Mouse (Mus musculus) kidney, adult 2 months (tissue): ENCODE data around the gene Vps45. TPM values are rescaled to one million over a fixed set of nuclear protein-coding genes. Genes with fewer than 3 reads are reported as not detected.

ENCODE experiments used
- DNase-seq: peaks from one replicate; pipeline ENCODE4 v3.0.0; 2021
- H3K27ac ChIP-seq: fragments of 200-500 bp; 2 replicates; pipeline ENCODE4 v1.5.1; 2012; ENCODE audit warnings: low read depth, low read length, control low read depth, inconsistent platforms; ENCODE audit not compliant: insufficient read depth
- H3K27me3 ChIP-seq: fragments of 200-500 bp; replicated peaks from 2 replicates; pipeline ENCODE4 v1.6.1; 2012; ENCODE audit warnings: mild to moderate bottlenecking, moderate library complexity, low read length, inconsistent platforms; ENCODE audit not compliant: control insufficient read depth, insufficient read depth
- H3K36me3 ChIP-seq: fragments of 200-500 bp; 2 replicates; pipeline ENCODE4 v1.6.1; 2012; ENCODE audit warnings: mild to moderate bottlenecking, moderate library complexity, low read length, inconsistent platforms; ENCODE audit not compliant: control insufficient read depth, insufficient read depth
- H3K4me1 ChIP-seq: fragments of 200-500 bp; 2 replicates; pipeline ENCODE4 v1.6.1; 2011; ENCODE audit warnings: low read length; ENCODE audit not compliant: control insufficient read depth, insufficient read depth
- H3K4me3 ChIP-seq: fragments of 200-500 bp; 2 replicates; pipeline ENCODE4 v1.5.1; 2011; ENCODE audit warnings: mild to moderate bottlenecking, low read depth, low read length, control low read depth; ENCODE audit not compliant: insufficient read depth
- CTCF ChIP-seq: fragments of 200-500 bp; conservative IDR thresholded peaks from 2 replicates; pipeline ENCODE4 v1.5.1; 2011; ENCODE audit warnings: low read depth, mild to moderate bottlenecking, control low read depth, low read length, moderate library complexity, mixed read lengths; ENCODE audit not compliant: insufficient read depth, insufficient read length
- POLR2A ChIP-seq: fragments of 200-500 bp; IDR thresholded peaks from one replicate; pipeline ENCODE4 v1.6.1; 2011; ENCODE audit warnings: low read depth, low read length, control low read depth
- WGBS: fragments of 180-500 bp; shearing (Covaris S2); methylation state at CpG from one replicate; pipeline ENCODE4 v1.1.7; 2018; 5-methylcytosine and 5-hydroxymethylcytosine counted together
- polyA plus RNA-seq: library from polyadenylated mRNA; depleted of rRNA; stranded (reverse); fragments of >200 nt; gene quantifications from 2 replicates; pipeline ENCODE4 v1.2.3, GENCODE M21; 2012

The Vps45 gene
- polyA plus RNA-seq, 1 experiment = 7.9 TPM

DNA sequence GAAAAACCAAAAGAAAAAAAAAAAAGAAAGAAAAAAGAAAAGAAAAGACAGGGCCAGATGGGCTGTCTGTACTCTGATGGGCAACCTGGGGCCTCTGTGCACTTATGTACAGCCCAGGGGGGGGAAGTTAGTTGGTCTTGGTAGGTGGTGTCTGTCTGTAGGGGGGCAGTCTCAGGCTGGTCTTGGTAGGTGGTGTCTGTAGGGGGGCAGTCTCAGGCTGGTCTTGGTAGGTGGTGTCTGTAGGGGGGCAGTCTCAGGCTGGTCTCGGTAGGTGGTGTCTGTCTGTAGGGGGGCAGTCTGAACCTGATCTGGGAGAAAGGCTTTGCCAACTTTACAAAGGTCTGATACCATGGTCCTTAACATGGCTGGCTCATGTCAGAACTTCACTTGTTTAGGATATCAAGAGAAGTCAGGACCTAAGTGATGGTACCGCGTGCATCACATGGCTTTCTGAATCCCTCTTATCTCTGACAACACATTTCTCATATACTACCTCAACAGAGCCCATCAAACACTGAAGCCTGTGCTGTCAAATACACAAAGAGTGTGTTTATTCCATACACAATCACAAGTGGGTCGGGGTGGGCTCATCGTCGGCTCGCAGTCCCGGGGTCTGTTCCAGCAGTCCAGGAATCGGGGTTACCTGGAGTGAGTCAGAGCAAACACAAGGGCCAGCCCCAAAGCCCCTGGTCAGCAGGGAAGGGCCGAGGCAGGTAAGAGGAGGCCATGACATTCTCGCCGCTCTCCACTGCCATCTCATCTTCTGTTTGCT lies 58.8 kb downstream of the Vps45 start:
- no peak overlapping the region for H3K4me3 ChIP-seq
- H3K27ac ChIP-seq = no peak overlapping the region
- 89% methylated on average over 12 of the region's 12 CpGs for WGBS
- TF ChIP-seq POLR2A (no peak), CTCF (no peak)
- H3K36me3 ChIP-seq = no peaks in the 10 kb centered on the region
- no peak for DNase-seq
- H3K27me3 ChIP-seq = no peaks in the 10 kb centered on the region
- H3K4me1 ChIP-seq = 0 out of 2 replicates have a peak, but pooled peaks cover 2% of the 10 kb centered on the region

DNA sequence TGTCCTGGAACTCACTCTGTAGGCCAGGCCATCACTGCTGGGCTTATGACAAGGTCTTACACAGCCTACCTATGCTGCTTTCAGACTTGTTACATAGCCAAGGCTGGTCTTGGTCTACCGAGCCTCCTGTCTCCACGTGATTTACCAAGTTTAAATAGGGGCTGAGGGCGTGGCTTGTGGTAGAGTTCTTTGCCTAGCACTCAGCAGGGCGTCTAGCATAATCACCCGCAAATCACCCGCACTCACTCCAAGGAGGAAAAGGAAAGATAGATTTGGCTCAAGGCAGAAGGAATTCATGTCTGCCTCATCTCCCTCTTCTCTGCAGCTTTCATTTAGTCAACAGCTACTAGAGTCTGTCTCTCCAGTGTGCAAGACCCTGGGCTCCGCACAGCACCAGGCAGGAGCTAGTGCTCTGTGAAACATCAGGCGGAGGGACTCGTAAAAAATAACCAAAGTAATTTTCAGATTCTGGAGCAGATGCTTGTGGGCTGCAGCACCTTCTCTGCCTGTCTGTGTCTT lies 61.0 kb downstream of the Vps45 start:
- 59% methylated on average over 9 of the region's 9 CpGs for WGBS
- no peak overlapping the region for H3K4me3 ChIP-seq

DNA sequence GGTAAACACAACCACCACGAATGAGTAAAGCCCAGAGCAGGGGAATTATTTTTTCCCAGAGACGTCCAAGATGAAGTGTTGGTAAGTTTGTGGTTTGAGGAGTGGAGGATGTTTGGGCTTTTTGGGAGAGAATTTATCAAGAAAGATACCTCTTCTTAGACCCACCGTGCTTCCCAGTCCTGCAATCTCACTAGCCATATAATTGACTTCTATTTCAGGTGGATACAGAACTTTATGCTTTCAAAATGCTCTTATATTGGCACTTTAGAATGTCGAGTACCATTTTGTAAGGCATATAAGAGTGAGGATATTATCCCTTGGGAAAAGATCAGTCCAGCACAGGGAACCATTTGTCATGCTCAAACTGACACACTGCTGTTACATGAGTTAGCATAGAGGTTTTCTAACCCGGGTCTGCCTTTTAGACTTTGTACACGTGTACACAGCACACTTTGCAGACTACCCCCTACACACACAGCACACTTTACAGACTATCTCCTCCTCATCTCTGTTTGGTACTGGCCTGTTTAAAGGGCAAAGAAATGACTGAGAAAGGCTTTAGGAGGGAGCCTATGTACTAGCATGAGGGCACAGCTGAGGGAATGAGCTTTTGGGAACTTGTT lies 61.7 kb downstream of the Vps45 start:
- H3K4me3 ChIP-seq = peak overlapping the region; percentile 48
- H3K27me3 ChIP-seq = no peaks in the 10 kb centered on the region
- no peaks in the 10 kb centered on the region for H3K36me3 ChIP-seq
- DNase-seq = no peak
- TF ChIP-seq POLR2A (no peak), CTCF (no peak)
- peak overlapping the region; percentile 60 for H3K27ac ChIP-seq
- WGBS = 30% methylated on average over 6 of the region's 6 CpGs
- H3K4me1 ChIP-seq = 0 out of 2 replicates have a peak, but pooled peaks cover 2% of the 10 kb centered on the region

More for the DNA sequence above, 61.0 kb downstream of the Vps45 start:
- Histone ChIP-seq H3K36me3 (no peaks in the 10 kb centered on the region), H3K27me3 (no peaks in the 10 kb centered on the region), H3K27ac (no peak overlapping the region), H3K4me1 (0 out of 2 replicates have a peak, but pooled peaks cover 2% of the 10 kb centered on the region)
- DNase-seq = peak; percentile 36
- TF ChIP-seq CTCF = no peak
- TF ChIP-seq POLR2A = no peak

DNA sequence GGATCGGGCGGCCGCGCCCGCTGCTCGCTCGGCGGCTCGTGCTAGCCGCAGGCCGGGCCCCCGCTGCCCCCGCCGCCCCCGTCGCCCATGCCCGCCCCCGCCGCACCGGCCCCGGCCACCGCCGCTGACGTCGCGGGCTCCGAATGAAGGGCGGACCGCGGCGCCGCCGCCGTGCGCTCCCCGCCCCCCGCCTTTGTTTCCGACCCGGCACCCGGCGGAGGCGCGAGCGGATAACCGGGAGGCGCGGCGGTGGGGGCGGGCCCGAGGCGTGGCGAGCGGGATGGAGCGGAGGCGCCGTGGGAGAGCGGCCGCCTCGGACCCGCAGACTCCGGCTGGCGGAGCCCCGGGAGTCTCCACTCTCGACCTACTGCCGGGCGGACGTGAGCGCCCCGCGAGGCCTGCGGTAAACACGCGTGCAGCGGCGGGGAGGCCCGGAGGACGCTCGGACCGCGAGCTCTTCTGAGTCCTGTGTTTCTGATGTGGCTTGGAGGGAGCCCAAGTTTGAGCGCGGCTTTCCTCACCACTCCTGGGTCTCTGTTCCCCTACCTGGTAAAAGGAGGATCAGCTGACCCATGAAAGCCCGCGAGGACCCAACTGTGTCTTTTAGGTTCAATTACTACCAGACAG lies 62.4 kb downstream of the Vps45 start, which contains the start of gene Plekho1:
Gene Plekho1 (minus strand): TSS at position 200 of the 627 bp plus-strand sequence.
- peak within 1 kb of the TSS; percentile 48 for H3K4me3 ChIP-seq
- no peaks in the 10 kb centered on the region for H3K36me3 ChIP-seq
- H3K27ac ChIP-seq = peak within 1 kb of the TSS; percentile 90
- peak; percentile 69 for DNase-seq
- TF ChIP-seq POLR2A (no peak), CTCF (no peak)
- 0 out of 2 replicates have a peak, but pooled peaks cover 2% of the 10 kb centered on the region for H3K4me1 ChIP-seq
- H3K27me3 ChIP-seq = no peaks in the 10 kb centered on the region
- under 1% methylated on average over 57 of the region's 84 CpGs for WGBS

DNA sequence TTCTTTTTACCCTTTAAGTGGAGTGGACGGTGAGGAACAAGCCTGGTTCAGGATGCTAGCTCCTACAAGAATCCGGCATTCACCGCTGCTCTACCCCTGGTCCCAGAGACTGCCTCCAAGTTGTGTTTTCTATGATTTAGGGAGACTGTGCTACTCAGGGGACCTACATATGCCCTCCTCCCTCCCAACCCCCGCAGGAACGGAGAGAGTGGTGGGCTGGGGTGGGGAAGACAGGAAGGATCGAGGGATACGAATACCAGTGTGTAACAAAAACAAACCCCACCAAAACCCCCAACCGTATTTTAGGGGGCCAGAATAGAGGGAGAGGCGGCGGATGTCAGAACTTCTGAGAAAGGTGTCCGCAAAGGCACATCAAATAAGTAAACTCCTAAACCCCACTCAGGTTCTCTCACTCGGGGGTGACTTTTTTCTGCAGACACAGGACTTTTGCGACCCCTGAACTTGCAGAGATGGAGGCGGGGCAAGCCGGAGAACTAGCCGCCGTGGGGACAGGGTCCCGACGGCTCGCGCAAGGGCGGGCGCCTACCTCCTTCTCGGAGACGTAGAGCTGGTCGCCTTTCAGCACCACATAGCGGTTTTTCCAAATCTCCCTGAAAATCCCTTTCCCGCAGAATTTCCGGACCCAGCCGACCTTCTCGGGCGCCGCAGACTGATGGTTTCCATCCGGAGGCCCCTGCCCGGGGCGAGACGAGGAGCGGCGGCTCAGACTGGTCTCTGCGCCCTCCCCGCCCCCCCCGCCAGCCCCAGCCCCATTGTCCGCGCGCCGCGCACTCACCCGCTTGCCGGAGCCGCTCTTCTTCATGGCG lies 63.1 kb downstream of the Vps45 start:
- Histone ChIP-seq H3K27me3 (no peaks in the 10 kb centered on the region), H3K4me3 (peak overlapping the region; percentile 48), H3K27ac (peak overlapping the region; percentile 90), H3K4me1 (0 out of 2 replicates have a peak, but pooled peaks cover 2% of the 10 kb centered on the region), H3K36me3 (no peaks in the 10 kb centered on the region)
- peak; percentile 32 for DNase-seq
- WGBS = 12% methylated on average over 50 of the region's 51 CpGs
- TF ChIP-seq CTCF (no peak), POLR2A (no peak)

DNA sequence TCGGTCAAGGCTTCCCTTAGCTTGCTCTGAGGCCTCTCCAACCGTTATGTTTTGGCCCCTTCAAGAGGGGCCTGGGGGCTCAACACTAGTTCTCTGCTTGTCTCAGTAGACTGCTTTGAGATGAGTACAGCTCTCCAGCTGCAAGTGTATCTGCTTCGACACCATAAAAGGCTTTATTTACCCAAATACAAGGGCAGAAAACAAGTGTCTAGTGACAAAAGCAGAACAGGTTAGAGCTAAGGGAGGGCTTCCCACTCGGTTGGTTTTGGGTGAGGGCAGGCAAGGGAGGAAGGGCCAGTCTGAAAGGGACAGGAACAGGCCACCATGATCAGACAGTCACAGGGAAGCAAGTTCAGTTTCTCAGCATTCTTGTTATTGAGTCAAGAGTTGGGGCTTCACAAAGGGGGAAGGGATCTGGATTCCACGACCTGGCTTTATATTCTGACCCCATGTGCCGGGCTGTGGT lies 63.9 kb downstream of the Vps45 start:
- Histone ChIP-seq H3K4me1 (no peaks in the 10 kb centered on the region), H3K4me3 (peak overlapping the region; percentile 48), H3K27me3 (no peaks in the 10 kb centered on the region), H3K36me3 (no peaks in the 10 kb centered on the region), H3K27ac (peak overlapping the region; percentile 90)
- no peak for TF ChIP-seq CTCF
- no peak for TF ChIP-seq POLR2A
- 54% methylated on average over 6 of the region's 6 CpGs for WGBS
- peak; percentile 42 for DNase-seq
